In the genomic region with DNA sequence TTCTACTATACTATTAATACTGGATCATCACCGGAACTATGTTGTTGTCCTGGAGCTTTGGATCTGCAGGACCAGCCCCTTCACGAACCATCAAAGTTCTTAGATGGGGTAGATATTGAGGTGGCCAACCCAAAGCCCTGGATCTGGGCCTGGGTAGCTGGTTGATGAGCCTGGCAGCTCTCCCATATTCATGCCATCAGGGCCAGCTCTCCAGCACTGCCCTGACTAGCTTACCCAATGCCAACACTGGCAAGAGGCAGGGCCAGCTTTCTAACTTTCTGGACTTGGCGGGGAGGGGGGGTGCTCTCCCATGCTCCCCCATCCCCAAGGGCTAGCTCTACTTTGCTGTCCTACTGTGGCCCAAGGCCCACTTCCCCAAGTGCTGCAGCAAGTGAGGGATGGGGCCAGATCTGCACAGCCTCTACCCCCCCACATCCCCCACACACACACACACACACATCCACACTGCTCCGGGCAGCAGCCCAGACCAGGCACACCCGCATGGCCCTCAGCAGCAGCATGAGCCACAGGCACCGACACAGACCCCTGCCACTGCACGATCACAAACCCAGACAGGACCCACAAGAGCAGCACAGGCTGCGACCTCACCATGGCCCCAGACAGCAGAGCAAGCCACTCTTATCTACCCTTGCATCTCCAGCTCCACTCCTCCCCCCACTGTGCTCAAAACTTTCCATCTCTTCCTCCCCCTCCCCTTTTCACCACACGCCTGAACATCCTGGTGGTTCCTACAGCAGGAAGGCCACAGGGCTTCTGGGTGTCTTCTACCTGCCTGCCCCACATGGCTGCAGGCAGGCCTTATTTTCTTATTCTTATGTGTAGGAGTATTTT, we compare ENCODE assay signal across 14 mouse cellular contexts. TPM values are rescaled to one million over a fixed set of nuclear protein-coding genes. Genes with fewer than 3 reads are reported as not detected.
A peak's percentile ranks its signal among the peaks of the same experiment; 100 is the strongest.
DNase-seq lines count a peak whose midpoint lies in the region; ATAC-seq lines count a peak whose summit lies in the region.
"Had no signal": no experiment of that assay in that cellular context is flagged by ENCODE, and none has a peak within 500 bp of the region (broad histone marks: within the 10 kb centered on the region; RNA-seq: fewer than 3 reads in every experiment).

No protein-coding gene starts in this region.

- ATAC-seq in midbrain, embryonic 14.5 days (ENCODE audit: low FRiP score, low TSS enrichment): no peak

- no peak overlapping the region for H3K4me2 ChIP-seq in midbrain, embryonic 14.5 days (ENCODE audit: low read length)

- H3K4me1 ChIP-seq in midbrain, embryonic 10.5 days: peaks cover 50% of the 10 kb centered on the region
- peaks cover 15% of the 10 kb centered on the region for H3K4me1 ChIP-seq in midbrain, embryonic 14.5 days (ENCODE audit: control insufficient read depth, insufficient read depth, low read length)

- DNase-seq in cerebellum, postnatal 14 days: peak; percentile 63 to 67
- DNase-seq in cerebellum, adult 11 months: no peak
- DNase-seq in midbrain, embryonic 10.5 days (ENCODE audit: low spot score): no peak
- no peak for DNase-seq in midbrain, embryonic 14.5 days
- DNase-seq in induced T-regulatory cell, adult 2 months (ENCODE audit: low read depth): peak; percentile 48
- DNase-seq in thymus, postnatal 25 days: peak; percentile 47
- DNase-seq in gastrocnemius, adult 18-20 months (ENCODE audit: low spot score): no peak
- DNase-seq in right cerebral cortex, adult 2 months (ENCODE audit: low spot score in 2 of 2): no peak
- DNase-seq: adrenal gland, postnatal 10 days; gastrocnemius, postnatal 14 days; kidney, adult 9 months; lung, adult 2 months; right cerebral cortex, adult 18-20 months had no signal

- H3K9ac ChIP-seq in midbrain, embryonic 14.5 days (replicated peaks; ENCODE audit: low read length): no peak overlapping the region

- H3K27ac ChIP-seq in midbrain, embryonic 10.5 days (replicated peaks): peak overlapping the region; percentile 60; the same call in 1 of the 2 replicates
- no peak overlapping the region for H3K27ac ChIP-seq in midbrain, embryonic 14.5 days (replicated peaks; ENCODE audit: low read depth, low read length)

- no peak overlapping the region for H3K4me3 ChIP-seq in midbrain, embryonic 10.5 days
- H3K4me3 ChIP-seq in midbrain, embryonic 14.5 days (replicated peaks; ENCODE audit: low read depth, low read length): no peak overlapping the region
- H3K4me3 ChIP-seq: erythroblast, embryonic 14.5 days had no signal

- no peaks in the 10 kb centered on the region for H3K27me3 ChIP-seq in midbrain, embryonic 10.5 days (ENCODE audit: low read depth, poor library complexity, severe bottlenecking)
- H3K27me3 ChIP-seq in midbrain, embryonic 14.5 days (ENCODE audit: control insufficient read depth, insufficient read depth, low read length): no peaks in the 10 kb centered on the region

- H3K36me3 ChIP-seq in midbrain, embryonic 10.5 days: peaks cover 1% of the 10 kb centered on the region; the same call in 1 of the 2 replicates
- H3K36me3 ChIP-seq in midbrain, embryonic 14.5 days (ENCODE audit: control insufficient read depth, insufficient read depth, low read length): no peaks in the 10 kb centered on the region

- H3K9me3 ChIP-seq in midbrain, embryonic 10.5 days (replicated peaks): no peaks in the 10 kb centered on the region
- H3K9me3 ChIP-seq in midbrain, embryonic 14.5 days (ENCODE audit: control insufficient read depth, low read length): no peaks in the 10 kb centered on the region

- WGBS in midbrain, embryonic 10.5 days: 85% methylated on average over 9 of the region's 9 CpGs
- WGBS in midbrain, embryonic 14.5 days: 82% methylated on average over 9 of the region's 9 CpGs

RNA-seq across cellular contexts. Expression of a gene that starts 3.8 kb away (rescaled TPM):
- polyA plus RNA-seq in midbrain, embryonic 10.5 days (2016; fragmentation: Nextera tagmentation; extraction: Ambion mirVana): 38.4 and 59.9 TPM in 2 replicates
- 18.8 and 29.8 TPM in 2 replicates for polyA plus RNA-seq in midbrain, embryonic 14.5 days (2014; fragmentation: Nextera tagmentation; extraction: Ambion mirVana)
- total RNA-seq in gastrocnemius, adult 18-20 months (2021): 1 to 10 TPM; 6.5 to 7.4 TPM
- polyA plus RNA-seq: erythroblast, embryonic 14.5 days had no signal

RNA-seq across cellular contexts. Expression of a gene that starts 12.7 kb away (rescaled TPM):
- polyA plus RNA-seq in midbrain, embryonic 10.5 days (2016; fragmentation: Nextera tagmentation; extraction: Ambion mirVana): 89.2 and 94.6 TPM in 2 replicates
- 52.9 and 58.5 TPM in 2 replicates for polyA plus RNA-seq in midbrain, embryonic 14.5 days (2014; fragmentation: Nextera tagmentation; extraction: Ambion mirVana)
- 1 to 10 TPM; 3.5 to 4.1 TPM for total RNA-seq in gastrocnemius, adult 18-20 months (2021)

RNA-seq across cellular contexts. Expression of a gene that starts 23.5 kb away (rescaled TPM):
- polyA plus RNA-seq in midbrain, embryonic 10.5 days (2016; fragmentation: Nextera tagmentation; extraction: Ambion mirVana): 52.5 and 56.0 TPM in 2 replicates
- polyA plus RNA-seq in midbrain, embryonic 14.5 days (2014; fragmentation: Nextera tagmentation; extraction: Ambion mirVana): 32.0 and 40.7 TPM in 2 replicates
- 1 to 10 TPM; 3.8 to 4.0 TPM for total RNA-seq in gastrocnemius, adult 18-20 months (2021)

RNA-seq across cellular contexts. Expression of a gene that starts 27.5 kb away (rescaled TPM):
- 0.42 and 0.66 TPM in 2 replicates for polyA plus RNA-seq in midbrain, embryonic 10.5 days (2016; fragmentation: Nextera tagmentation; extraction: Ambion mirVana)
- 8.5 and 21.2 TPM in 2 replicates for polyA plus RNA-seq in midbrain, embryonic 14.5 days (2014; fragmentation: Nextera tagmentation; extraction: Ambion mirVana)
- not detected for total RNA-seq in gastrocnemius, adult 18-20 months (2021)
- polyA plus RNA-seq: erythroblast, embryonic 14.5 days had no signal

Comparison
In these comparisons a context has a peak if more than half of its experiments do, and no peak if none do; other contexts are left out.
1. DNase-seq: peak in cerebellum, postnatal 14 days (2 of 2), induced T-regulatory cell, adult 2 months (single experiment) and thymus, postnatal 25 days (single experiment); none in cerebellum, adult 11 months (single experiment), midbrain, embryonic 10.5 days (single experiment), midbrain, embryonic 14.5 days (single experiment), gastrocnemius, adult 18-20 months (single experiment) and right cerebral cortex, adult 2 months (0 of 2).